Mouse (Mus musculus): ENCODE results near the gene Cd276.
"Not testable (repeated sequence)": the region's sequence is repeated elsewhere in the genome, so short reads cannot be mapped to it uniquely, and the experiment has no call there.

The Cd276 gene

DNA sequence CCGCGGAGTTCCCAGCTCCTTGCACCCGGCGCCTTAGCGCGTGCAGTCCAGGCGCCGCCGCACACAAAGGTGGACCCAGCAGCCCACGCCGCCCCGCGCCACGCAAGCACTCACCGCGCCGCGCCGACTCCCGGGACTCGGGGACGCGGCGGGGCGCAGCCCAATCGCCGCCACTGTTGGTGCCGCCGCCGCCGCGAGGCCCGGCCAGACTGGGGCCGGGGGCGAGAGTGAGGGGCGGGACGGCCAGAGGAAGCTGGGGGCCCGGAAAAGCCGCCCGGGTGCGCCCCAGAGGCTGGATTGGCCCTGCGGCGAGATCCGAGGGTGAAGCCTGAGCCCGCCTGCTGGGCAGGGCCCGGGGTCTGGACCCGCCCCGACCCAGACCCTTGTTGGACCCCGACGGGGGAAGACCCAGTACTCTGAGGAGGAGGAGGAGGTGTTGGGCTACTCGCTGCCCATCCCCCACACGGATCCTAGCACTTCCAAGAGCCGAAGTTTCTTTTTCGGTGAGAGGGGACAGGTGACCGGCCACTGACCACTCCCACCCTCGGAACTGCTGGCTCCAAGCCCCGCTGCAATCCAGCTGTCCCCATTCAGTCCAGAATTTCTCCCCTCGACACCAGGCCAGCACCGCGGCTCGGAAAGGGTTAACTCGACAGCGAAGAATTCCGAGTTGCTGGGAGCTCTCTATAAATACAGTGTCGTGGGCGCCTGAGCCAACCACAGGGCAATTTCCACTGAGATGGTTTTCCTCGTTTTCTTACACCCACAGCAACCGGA, at the start of gene Cd276:
Gene Cd276 (minus strand): TSS at position 530 of the 777 bp plus-strand sequence.
- DNase-seq: peak; percentile 67

DNA sequence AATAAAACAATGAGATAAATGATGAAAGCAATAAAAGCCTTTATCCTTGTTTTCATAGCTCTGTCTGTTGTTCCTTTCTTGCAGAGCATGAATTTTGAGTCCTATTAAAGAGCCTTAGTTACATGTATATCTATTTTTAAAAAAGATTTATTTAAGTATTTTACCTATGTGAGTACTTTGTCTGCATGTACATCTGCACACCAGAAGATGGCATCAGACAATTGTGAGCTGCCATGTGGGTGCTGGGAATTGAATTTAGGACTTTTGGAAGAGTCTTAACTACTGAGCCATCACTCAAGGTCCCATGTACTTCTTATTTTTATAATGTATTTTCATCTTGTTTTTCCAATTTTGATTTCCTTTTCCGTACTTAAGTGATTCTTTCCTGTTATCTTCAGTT, 40.1 kb upstream of the Cd276 start:
- DNase-seq: no peak

DNA sequence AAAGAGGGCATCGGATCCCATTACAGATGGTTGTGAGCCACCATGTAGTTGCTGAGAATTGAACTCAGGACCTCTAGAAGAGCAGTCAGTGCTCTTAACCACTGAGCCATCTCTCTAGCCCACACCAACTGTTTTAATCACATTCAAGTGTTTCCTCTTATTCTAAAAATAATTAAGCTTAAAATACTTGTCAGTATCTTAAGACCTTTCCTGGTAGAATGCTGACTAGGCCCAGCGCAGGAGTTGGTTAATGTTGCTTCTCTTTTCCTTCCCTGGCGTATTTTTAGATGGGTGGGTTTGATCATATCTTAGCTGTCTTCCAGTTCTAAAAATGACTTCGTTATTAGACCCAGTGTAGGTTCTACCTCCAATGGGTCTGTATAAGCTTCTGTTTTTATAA, 33.4 kb upstream of the Cd276 start:
- no peak for DNase-seq

DNA sequence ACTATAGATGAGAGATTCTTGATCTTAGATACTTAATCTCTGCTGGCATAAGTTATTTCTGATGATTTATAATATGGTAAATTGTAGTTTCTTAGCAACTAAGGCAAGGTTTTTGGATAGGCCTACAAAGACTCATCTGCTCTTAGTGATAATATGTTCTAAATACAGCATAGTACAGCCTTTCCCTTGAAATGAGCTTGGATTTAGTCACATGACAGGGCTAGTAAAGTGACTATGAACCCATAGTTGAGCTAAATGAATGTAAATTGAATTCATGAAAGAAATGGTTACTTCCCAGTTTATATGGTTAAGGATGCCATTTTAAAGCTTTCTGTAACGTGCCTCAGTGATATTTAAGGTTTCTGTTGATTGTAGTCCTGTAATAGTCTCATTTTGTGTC, 29.1 kb upstream of the Cd276 start:
- DNase-seq: no peak

DNA sequence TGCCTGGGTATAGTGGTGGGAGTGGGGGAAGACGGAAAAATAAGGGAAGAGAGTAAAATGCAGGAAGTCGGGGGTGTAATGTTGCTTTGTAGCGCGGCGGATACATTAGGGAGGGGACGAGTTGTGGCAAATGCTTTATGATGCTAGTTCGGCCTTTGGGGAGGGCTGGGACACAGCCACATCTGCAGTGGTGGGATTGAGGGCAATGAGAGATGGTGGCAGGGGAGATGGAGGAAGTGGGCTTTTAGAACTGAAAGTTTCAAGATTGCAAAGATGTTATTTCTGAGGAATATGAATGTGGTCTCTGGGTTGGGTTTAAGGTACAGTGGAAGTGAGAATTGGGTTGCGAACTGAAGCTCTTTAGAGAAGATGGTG, 28.0 kb upstream of the Cd276 start:
- no peak for DNase-seq

DNA sequence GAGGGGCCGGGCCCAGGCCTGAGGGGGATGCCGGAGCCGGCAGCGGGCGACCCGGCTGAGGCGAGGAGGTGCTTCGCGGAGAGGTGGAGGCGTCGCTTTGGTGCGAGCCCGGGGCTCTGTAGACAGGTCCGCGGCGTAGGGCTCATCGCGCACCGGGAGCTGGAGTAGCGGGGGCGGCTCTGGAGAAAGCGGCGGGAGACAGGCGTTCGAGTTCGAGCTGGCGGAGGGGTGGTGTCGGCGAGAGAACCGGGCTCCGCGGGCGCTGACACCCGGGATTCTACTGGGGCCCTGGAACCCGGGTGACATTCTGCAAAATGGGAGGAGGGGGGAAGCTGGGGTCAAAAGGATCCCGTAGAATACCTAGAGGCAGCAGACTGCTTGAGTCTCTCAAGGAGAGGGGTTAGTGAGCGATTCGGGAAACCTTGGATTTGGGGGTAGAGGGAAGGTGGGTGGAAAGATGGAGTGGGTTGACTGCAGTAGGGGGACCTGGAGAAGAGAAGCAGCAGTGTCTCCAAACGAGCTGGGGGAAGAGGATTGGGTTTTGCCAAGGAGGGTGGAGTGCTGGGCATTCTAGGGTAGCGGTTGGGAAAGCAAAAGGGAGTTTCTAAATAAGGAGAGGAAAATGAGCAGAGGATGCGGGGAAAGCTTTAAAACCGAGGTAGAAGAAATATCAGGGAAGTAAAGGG, 27.5 kb upstream of the Cd276 start:
- no peak for DNase-seq

DNA sequence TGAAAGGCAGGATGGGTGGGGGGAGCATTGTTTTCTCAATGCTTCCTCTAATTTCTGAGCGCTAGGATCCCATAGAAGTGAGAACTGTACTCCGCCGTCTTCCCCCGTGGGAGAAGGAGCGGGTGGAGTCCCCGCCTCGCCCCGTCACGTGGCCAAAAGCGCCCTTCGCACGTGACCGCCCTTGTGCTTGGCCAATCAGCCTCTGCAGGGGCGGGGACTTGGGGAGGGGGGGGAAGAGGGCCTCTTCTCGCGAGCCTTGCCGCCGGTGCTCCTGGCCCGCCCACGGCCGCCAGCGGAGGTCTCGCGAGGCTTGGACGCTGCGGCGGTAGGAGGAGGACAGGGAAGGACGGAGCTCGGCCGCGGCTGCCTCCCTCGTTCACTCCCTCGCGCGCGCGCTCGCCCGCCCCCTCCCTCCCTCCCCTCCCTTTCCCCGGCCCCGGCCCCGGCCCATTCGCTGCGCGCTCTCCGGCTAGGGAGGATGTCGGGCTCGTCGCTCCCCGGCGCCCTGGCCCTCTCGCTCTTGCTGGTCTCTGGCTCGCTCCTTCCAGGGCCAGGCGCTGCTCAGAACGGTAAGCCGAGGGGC, 26.8 kb upstream of the Cd276 start, which contains the start of gene Nptn:
Gene Nptn (plus strand): TSS at position 283 of the 583 bp plus-strand sequence.
- peak; percentile 98 for DNase-seq

DNA sequence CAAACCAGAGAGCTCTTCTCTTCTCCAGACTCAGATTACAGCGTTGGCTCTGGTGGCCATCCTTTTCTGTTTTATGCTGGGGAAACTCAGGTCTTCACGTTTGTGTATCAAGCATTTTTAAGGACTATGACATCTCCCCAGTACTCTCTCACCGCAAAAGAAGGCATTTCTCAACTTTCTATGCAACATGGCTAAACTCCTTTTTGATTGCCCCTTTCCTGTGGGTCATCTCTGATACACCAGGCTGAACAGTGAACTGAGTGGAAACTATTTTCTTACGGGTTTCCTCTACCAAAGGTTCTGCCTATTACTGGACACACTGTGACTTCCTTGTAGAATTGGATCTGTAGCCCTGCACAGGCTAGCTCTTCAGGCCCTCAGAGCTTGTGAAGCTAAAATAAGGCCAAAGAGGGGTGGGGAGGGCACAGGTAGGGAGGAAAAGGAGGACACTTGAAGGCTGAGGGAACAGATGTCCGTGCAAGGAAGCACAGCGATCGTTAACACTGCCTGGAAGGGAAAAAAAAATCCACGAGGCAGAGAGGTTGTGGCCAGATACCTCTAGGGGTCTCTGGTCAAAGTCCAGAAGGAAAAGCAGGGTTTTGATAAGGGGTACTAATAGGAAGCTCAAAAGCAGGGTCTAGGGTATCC, 26.2 kb upstream of the Cd276 start:
- no peak for DNase-seq

DNA sequence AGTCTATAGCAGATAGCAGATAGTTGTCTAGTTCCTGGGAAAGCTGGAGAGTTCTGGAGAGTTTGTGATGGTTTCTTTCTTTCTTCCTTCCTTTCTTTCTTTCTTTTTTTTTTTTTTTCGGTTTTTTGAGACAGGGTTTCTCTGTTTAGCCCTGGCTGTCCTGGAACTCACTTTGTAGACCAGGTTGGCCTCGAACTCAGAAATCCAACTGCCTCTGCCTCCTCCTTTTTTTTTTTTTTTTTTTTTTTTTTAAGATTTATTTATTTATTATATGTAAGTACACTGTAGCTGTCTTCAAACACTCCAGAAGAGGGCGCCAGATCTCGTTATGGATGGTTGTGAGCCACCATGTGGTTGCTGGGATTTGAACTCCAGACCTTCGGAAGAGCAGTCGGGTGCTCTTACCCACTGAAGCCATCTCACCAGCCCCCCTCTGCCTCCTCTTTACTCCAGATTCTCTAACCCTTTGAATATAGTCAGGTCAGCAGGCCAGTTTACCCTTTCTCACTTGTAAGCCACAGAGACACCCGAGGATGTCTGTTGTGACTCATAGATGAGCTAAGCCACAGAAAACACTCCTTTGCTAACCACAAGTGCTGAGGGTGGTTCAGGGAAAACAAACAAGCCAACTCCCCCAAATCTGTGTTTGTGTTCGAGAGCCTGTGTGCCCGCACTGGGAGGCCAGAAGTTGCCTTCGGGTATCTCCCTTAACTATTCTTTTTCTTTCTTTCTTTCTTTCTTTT, 25.4 kb upstream of the Cd276 start:
- not testable (repeated sequence) for DNase-seq

DNA sequence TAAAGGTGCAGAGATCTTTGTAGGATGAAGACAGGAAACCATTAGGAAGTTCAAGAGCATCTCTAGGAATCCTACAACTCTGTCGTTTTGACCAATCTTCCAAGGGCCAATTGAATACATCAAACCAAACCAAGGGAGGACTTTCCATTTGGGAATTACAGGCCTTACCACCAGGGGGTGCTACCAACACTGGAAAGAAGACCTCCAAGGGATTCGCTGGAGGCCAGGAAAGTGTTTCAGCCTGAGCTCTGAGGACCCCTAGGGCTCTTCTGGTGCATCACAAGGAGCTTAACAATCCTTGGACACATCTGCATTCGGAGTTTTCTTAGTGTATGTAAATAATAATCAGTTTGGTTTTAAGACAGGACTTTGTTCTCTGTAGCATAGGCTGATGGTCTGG, 23.4 kb upstream of the Cd276 start:
- peak; percentile 89 for DNase-seq

DNA sequence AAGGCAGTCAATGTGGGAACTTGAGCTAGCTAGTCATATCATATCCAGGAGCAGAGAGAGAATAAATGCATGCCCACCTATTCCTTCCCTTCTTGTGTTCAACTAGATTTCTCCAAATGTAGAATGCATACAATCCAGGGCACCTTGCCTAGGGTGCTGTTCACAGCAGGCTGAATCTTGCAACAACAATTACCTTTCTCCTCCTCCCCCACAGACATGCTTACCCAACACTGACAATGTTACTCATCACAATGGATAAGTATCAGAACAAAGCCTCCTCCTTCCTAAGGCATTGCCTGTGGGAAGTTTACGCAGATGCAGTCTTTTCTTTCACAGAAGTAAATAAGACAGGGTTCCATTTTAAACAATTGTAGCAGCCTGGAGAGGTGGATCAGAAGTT, 15.8 kb upstream of the Cd276 start:
- DNase-seq: no peak

DNA sequence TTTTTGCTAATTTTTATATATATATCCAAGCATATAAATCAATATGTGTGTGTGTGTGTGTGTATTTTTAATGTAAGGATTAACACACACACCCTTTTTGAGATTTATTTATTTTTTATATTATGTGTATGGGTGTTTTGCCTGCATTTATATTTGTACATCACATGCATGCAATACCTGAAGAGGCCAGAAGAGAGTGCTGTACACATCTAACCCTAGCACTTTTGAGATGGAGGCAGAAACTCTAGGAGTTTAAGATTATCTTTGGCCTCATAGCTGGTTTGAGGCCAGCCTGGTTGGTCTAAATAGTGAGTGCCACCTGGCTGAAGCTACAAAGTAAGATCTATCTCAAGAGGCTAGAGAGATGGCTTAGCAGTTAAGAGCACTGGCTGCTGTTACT, 12.4 kb upstream of the Cd276 start:
- no peak for DNase-seq

DNA sequence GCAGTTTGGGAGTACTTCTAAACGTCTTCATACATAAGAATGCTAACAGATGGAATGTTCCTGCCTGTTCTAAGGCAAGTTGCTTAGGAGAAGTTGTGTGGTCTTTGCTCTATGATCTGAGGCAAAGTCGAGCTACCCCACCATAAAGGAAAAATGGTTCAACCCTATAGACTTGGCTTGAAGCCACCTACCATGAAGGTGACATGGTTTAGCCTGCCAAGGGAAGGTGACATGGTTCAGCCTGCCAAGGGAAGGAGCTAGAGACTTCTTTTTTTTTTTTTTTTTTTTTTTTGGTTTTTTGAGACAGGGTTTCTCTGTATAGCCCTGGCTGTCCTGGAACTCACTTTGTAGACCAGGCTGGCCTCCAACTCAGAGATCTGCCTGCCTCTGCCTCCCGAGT, 10.7 kb upstream of the Cd276 start:
- not testable (repeated sequence) for DNase-seq

DNA sequence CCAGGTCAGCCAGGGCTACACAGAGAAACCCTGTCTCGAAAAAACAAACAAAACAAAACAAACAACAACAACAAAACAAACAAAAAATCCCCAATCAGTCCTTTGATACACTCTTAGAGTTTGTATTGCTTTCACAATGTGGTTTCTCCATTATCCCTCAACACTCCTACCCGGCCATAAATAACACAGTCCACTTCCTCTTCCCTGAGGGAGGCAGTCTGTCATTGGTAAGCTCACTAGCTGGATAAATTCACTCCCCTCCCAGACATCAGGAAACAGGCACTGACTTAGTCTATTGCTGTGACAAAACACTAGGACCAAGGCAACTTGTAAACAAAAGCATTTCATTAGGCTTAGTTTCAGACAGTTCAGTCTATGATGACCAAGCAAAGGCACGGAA, 5.0 kb upstream of the Cd276 start:
- no peak for DNase-seq

DNA sequence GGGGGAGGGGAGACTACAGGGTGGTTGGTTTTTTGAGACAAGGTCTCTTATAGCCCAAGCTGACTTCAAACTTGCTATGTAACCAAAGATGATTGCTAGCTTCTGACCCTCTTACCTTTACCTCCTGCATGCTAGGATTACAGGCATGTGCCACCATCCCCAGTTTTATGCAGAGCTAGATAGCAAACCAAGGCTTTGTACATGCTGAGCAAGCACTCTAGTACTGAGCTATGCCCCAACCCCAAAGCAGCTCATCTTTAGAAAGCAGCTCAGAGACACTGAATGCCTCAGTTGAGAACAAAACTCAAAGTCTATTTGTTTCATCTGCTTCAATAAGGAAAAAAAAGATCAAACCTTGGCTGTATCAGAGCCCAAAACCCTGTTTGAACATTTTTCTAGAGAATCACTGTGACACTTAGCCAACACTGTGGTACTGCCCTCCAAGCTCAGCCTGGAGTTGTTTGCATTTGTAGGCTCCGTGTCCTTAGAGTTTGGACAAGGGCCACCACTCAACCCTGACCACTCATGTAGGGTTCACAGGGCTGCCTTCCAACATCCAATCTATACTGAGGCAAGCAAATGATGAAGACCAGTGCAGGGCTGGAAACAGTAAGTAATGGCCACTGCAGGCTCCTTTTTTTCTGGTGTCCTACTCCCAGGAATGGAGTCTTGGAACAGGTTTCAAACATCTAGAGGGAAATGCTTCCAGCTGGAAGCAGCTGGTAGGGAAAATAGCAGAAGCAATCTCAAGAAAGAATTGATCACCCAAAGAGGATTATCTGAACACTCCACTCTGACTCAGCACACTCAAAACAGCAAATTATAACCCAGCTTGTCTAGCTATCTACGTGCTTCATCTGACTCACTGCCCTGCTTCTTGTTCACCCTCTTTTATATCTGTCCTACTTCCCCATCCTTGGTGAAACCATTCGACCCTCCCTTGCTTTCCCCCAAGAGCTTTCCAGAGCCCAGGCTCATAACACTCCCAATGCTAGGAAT, 2.5 kb upstream of the Cd276 start:
- no peak for DNase-seq

DNA sequence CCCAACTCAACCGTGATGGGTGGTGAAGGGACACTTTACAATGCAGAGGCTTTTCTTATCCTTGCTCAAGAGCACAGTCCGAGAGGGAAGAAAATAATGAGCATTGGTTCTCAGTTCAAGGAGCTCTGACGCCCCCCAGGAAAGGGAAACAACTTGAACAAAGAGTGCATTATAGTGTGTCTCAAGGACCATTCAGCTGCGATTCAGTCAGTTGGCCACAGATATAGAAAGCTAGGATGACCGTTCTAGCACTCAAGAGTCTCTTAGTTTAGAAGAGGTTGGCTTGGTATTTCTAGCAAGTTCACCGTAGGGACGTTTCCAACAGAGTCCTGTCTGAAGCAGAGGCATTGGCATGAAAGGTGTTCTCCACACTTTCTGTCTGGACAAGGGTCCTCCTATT, 1.4 kb upstream of the Cd276 start:
- DNase-seq: no peak

DNA sequence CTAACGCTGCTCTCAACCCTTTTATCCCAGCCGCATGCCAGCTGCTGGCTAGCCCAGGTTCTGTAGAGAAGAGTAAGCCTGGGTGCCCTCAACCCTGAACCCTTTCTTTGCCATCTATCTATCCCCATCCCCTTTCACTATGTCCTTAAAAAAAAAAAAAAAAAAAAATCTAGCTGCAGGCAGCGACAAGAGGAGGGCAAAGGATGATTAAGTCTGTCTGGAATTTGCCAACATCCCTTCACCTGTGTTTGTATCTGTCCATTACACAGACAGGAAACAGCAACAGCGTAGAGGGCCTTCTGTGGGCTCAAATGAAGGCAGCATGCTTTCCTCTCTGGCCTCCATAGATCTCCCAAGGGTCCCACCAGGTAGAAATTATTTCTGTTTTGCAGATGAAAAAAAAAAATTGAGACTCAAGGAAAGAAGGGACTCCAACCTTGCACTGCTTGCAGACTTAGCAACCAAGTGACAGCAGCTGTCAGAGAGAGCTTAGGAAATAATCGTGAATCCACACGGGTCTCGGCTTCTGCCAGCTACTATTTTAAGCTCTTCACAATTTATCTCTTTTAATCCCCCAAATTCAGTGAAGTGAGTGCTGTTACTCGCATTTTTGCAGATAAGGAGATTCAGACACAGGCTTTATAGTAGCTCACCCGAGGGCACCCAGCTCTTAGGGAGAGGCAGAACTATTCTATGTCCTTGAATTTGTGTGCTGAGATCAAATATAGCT, 613 bp upstream of the Cd276 start:
- no peak for DNase-seq

DNA sequence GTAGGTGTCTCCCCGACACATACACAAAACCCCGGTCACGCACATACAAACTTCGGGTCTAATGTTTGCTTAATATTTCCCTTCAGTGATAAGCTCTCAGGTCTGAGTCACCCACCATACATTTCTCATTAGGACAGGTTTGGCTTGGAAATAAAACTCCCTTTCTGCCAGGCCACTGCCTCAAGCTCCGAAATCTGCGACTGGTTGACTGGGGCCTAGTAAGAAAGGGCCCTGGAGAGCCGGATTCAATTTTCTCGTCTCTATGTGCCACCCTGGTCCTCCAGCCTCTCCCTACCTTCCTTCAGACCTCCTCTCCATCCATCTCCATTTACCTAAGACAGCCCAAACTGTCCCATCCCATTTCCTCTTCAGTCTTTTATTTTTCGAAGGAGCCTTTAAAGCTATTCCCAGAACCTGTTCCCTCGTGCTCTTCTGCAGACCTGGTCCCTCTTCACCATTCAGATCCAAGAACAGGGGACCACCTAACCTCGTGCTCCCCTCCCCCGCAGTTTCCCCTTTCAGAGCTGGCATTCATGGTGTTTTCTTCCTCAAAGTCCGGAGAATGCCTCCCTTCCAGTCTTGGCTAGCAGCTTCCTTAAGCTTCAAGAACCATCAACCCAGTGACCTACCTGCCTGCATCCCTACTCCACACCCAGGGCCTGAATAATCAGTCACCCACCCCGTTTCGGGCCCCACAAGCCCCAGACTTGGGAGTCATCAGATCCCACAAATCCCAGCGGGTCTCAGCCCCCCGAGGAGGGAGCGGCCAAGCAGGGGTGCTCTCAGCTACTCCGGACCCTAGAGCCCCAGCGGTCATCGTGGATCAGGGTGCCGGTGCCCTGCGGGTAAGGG, 955 bp downstream of the Cd276 start:
- no peak for DNase-seq

DNA sequence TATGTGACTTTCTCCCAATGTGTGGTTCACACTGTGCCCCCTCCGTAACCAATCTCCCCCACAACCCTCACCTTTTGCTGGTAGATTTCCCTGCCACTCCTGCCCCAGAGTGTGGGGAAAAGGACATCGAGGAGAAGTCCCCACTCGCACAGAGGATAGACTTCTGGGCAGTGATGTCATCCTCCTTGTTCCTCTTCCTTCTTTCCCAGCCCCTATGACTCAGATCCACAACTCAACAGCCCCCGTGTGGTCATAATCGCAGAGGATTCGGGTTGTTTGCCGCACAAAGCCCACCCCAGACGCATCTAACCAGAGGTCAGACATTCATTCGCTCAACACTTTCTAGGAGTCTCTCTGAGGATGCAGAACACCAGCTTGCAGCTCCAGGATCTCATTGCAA, 3.2 kb downstream of the Cd276 start:
- DNase-seq: no peak

DNA sequence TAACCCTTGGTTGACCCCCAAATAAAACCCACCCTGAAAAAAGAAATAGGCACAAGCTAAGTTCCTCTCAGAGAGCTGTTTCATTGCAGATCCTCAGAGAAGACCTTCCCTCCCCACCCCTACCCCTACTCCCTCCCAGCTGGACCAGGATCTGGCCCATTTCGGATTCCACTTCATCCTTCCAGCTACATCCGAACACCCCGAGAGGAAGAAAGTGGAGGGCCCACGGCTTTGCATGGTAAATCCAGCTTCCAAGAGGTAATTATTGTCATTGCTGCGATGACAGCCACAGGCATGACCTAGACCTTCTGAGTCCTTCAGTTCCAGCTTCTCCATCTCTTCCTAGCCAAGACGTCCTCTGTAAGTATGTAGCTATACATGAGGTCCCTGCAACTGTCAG, 4.3 kb downstream of the Cd276 start:
- no peak for DNase-seq

Data from kidney, postnatal 14 days (tissue).